Mouse (Mus musculus) G1E (cell line): Measurements from ENCODE around the gene Gcc2.

ENCODE experiments used
- CTCF ChIP-seq: IDR thresholded peaks from 2 replicates; pipeline ENCODE4 v1.5.1; 2012; ENCODE audit warnings: low read depth, low read length, inconsistent platforms, mixed read lengths
- GATA1 ChIP-seq: IDR thresholded peaks from 2 replicates; pipeline ENCODE4 v1.6.1; 2012; ENCODE audit warnings: borderline replicate concordance, low read length, inconsistent platforms, mixed read lengths
- TAL1 ChIP-seq: conservative IDR thresholded peaks from 2 replicates; pipeline ENCODE4 v1.6.1; 2012; ENCODE audit warnings: low read depth, low read length, inconsistent platforms, mixed read lengths

GRCm38 (mm10) chr10:58212230-58212629 is 43.1 kb upstream of the Gcc2 start:
- TF ChIP-seq CTCF = no peak
- no peak for TF ChIP-seq TAL1
- TF ChIP-seq GATA1 = no peak
